Mouse (Mus musculus) hindbrain, embryonic 11.5 days (tissue): ENCODE data around the gene L2hgdh. TPM values are rescaled to one million over a fixed set of nuclear protein-coding genes. Genes with fewer than 3 reads are reported as not detected.

Experiments used
- ATAC-seq: fragments of 200-750 bp; cut with Nextera tagmentation; 2 replicates; pipeline ENCODE4 v1.8.0; 2017; ENCODE audit warnings: mild to moderate bottlenecking, moderate TSS enrichment, moderate library complexity; ENCODE audit not compliant: low FRiP score
- DNase-seq: peaks from one replicate; pipeline ENCODE4 v3.0.0-alpha.2; 2015; ENCODE audit warnings: low spot score
- H3K27ac ChIP-seq: fragments of 300-500 bp; sonication (generic); 2 replicates; pipeline ENCODE4 v1.5.1; 2014; ENCODE audit warnings: mild to moderate bottlenecking, low read depth, low read length
- H3K27me3 ChIP-seq: fragments of 300-500 bp; sonication (generic); 2 replicates; pipeline ENCODE4 v1.6.1; 2014; ENCODE audit warnings: mild to moderate bottlenecking, low read length, moderate library complexity, mixed read lengths; ENCODE audit not compliant: control insufficient read depth, insufficient read depth
- H3K36me3 ChIP-seq: fragments of 300-500 bp; sonication (generic); 2 replicates; pipeline ENCODE4 v1.6.1; 2014; ENCODE audit warnings: mild to moderate bottlenecking, low read length, moderate library complexity, mixed read lengths; ENCODE audit not compliant: control insufficient read depth, insufficient read depth
- H3K4me1 ChIP-seq: fragments of 300-500 bp; sonication (generic); replicated peaks from 2 replicates; pipeline ENCODE4 v1.6.1; 2014; ENCODE audit warnings: low read length, mixed read lengths; ENCODE audit not compliant: control insufficient read depth, insufficient read depth
- H3K4me2 ChIP-seq: fragments of 300-500 bp; sonication (generic); replicated peaks from 2 replicates; pipeline ENCODE4 v1.6.1; 2014; ENCODE audit warnings: mild to moderate bottlenecking, low read depth, low read length
- H3K4me3 ChIP-seq: fragments of 300-500 bp; sonication (generic); 2 replicates; pipeline ENCODE4 v1.5.1; 2014; ENCODE audit warnings: low read depth, low read length
- H3K9ac ChIP-seq: fragments of 300-500 bp; sonication (generic); 2 replicates; pipeline ENCODE4 v1.6.1; 2014; ENCODE audit warnings: low read depth, low read length
- H3K9me3 ChIP-seq: fragments of 300-500 bp; sonication (generic); 2 replicates; pipeline ENCODE4 v1.6.1; 2016; ENCODE audit warnings: low read length; ENCODE audit not compliant: control insufficient read depth
- WGBS: fragments of 180-500 bp; shearing (Covaris S2); extraction: QIAGEN DNeasy Blood & Tissue Kit; methylation state at CpG from one replicate; pipeline ENCODE4 v1.1.7; 2014; 5-methylcytosine and 5-hydroxymethylcytosine counted together
- polyA plus RNA-seq: library from polyadenylated mRNA; unstranded; fragments of >200 nt; fragmentation: Nextera tagmentation; extraction: Ambion mirVana; gene quantifications from 2 replicates; pipeline ENCODE4 v1.2.1, GENCODE M21; 2014

Gene L2hgdh
- 12.7 and 13.9 TPM in 2 replicates for polyA plus RNA-seq

GRCm38 (mm10) chr12:69724711-69725460, at the start of gene L2hgdh, which contains the start of gene Atp5s:
Gene L2hgdh, minus strand, starts transcription at chr12:69724873.
Gene Atp5s, plus strand, starts transcription at chr12:69724950.
- no peaks in the 10 kb centered on the region for H3K9me3 ChIP-seq
- H3K27me3 ChIP-seq: no peaks in the 10 kb centered on the region
- H3K27ac ChIP-seq: peak within 1 kb of the TSS; percentile 80
- peak; percentile 98 for ATAC-seq
- H3K9ac ChIP-seq: peak within 1 kb of the TSS; percentile 74
- H3K36me3 ChIP-seq: no peaks in the 10 kb centered on the region
- H3K4me1 ChIP-seq: 0 out of 2 replicates have a peak, but pooled peaks cover 2% of the 10 kb centered on the region
- under 1% methylated on average over 55 of the region's 60 CpGs for WGBS
- peak within 1 kb of the TSS; percentile 73 for H3K4me3 ChIP-seq
- peak; percentile 97 for DNase-seq
- H3K4me2 ChIP-seq: peak within 1 kb of the TSS; percentile 75

GRCm38 (mm10) chr12:69768841-69769240, 44.2 kb upstream of the L2hgdh start:
- no peak overlapping the region for H3K4me3 ChIP-seq
- no peak overlapping the region for H3K4me2 ChIP-seq
- no peaks in the 10 kb centered on the region for H3K27me3 ChIP-seq
- no peaks in the 10 kb centered on the region for H3K4me1 ChIP-seq
- H3K9ac ChIP-seq: no peak overlapping the region
- no peak for DNase-seq
- H3K27ac ChIP-seq: no peak overlapping the region
- WGBS: 89% methylated on average over 2 of the region's 2 CpGs
- H3K36me3 ChIP-seq: no peaks in the 10 kb centered on the region
- no peak for ATAC-seq
- H3K9me3 ChIP-seq: no peaks in the 10 kb centered on the region

- ATAC-seq: no peak
Observed at GRCm38 (mm10) chr12:69767476-69768258, 43.0 kb upstream of the L2hgdh start.

GRCm38 (mm10) chr12:69766185-69766904, 41.7 kb upstream of the L2hgdh start:
- Histone ChIP-seq H3K4me1 (no peaks in the 10 kb centered on the region), H3K4me2 (no peak overlapping the region), H3K9me3 (no peaks in the 10 kb centered on the region), H3K9ac (no peak overlapping the region), H3K4me3 (no peak overlapping the region), H3K27me3 (no peaks in the 10 kb centered on the region), H3K27ac (no peak overlapping the region), H3K36me3 (no peaks in the 10 kb centered on the region)
- no peak for ATAC-seq
- no peak for DNase-seq
- WGBS: 81% methylated on average over 10 of the region's 10 CpGs

More at GRCm38 (mm10) chr12:69767476-69768258, 43.0 kb upstream of the L2hgdh start:
- no peak overlapping the region for H3K4me3 ChIP-seq
- no peak overlapping the region for H3K4me2 ChIP-seq
- H3K9ac ChIP-seq: no peak overlapping the region
- 49% methylated on average over 9 of the region's 9 CpGs for WGBS
- H3K9me3 ChIP-seq: no peaks in the 10 kb centered on the region
- no peak for DNase-seq
- H3K27me3 ChIP-seq: no peaks in the 10 kb centered on the region
- no peak overlapping the region for H3K27ac ChIP-seq
- no peaks in the 10 kb centered on the region for H3K36me3 ChIP-seq
- H3K4me1 ChIP-seq: no peaks in the 10 kb centered on the region

- Histone ChIP-seq H3K36me3 (no peaks in the 10 kb centered on the region), H3K4me1 (no peaks in the 10 kb centered on the region), H3K4me3 (no peak overlapping the region), H3K4me2 (no peak overlapping the region), H3K27ac (no peak overlapping the region), H3K9ac (no peak overlapping the region), H3K27me3 (no peaks in the 10 kb centered on the region), H3K9me3 (no peaks in the 10 kb centered on the region)
- 82% methylated on average over 9 of the region's 9 CpGs for WGBS
- ATAC-seq: no peak
- no peak for DNase-seq
Observed at GRCm38 (mm10) chr12:69765543-69765942, 40.9 kb upstream of the L2hgdh start.

- H3K27ac ChIP-seq: no peak overlapping the region
- 67% methylated on average over 2 of the region's 2 CpGs for WGBS
Observed at GRCm38 (mm10) chr12:69761603-69762002, 36.9 kb upstream of the L2hgdh start.

GRCm38 (mm10) chr12:69760743-69761406, 36.2 kb upstream of the L2hgdh start:
- ATAC-seq (no peak), DNase-seq (no peak)
- no peak overlapping the region for H3K4me3 ChIP-seq
- H3K9ac ChIP-seq: no peak overlapping the region
- H3K4me1 ChIP-seq: no peaks in the 10 kb centered on the region
- H3K9me3 ChIP-seq: no peaks in the 10 kb centered on the region
- no peak overlapping the region for H3K4me2 ChIP-seq
- no peak overlapping the region for H3K27ac ChIP-seq
- H3K27me3 ChIP-seq: no peaks in the 10 kb centered on the region
- no peaks in the 10 kb centered on the region for H3K36me3 ChIP-seq
- WGBS: 91% methylated on average over 20 of the region's 20 CpGs

More at GRCm38 (mm10) chr12:69761603-69762002, 36.9 kb upstream of the L2hgdh start:
- ATAC-seq: no peak
- H3K4me2 ChIP-seq: no peak overlapping the region
- H3K9ac ChIP-seq: no peak overlapping the region
- H3K36me3 ChIP-seq: no peaks in the 10 kb centered on the region
- no peaks in the 10 kb centered on the region for H3K4me1 ChIP-seq
- H3K4me3 ChIP-seq: no peak overlapping the region
- H3K27me3 ChIP-seq: no peaks in the 10 kb centered on the region
- DNase-seq: no peak
- no peaks in the 10 kb centered on the region for H3K9me3 ChIP-seq

GRCm38 (mm10) chr12:69760014-69760413, 35.3 kb upstream of the L2hgdh start:
- H3K9me3 ChIP-seq: no peaks in the 10 kb centered on the region
- ATAC-seq: no peak
- H3K4me3 ChIP-seq: no peak overlapping the region
- H3K9ac ChIP-seq: no peak overlapping the region
- no peaks in the 10 kb centered on the region for H3K27me3 ChIP-seq
- H3K4me2 ChIP-seq: no peak overlapping the region
- no peak for DNase-seq
- no peak overlapping the region for H3K27ac ChIP-seq
- no peaks in the 10 kb centered on the region for H3K4me1 ChIP-seq
- WGBS: 62% methylated on average over 6 of the region's 6 CpGs
- no peaks in the 10 kb centered on the region for H3K36me3 ChIP-seq
